Mouse (Mus musculus): Measurements from ENCODE around the gene Mbnl1. TPM values are rescaled to one million over a fixed set of nuclear protein-coding genes. Genes with fewer than 3 reads are reported as not detected.

Gene Mbnl1
- polyA plus RNA-seq, 1 experiment from 2014 or later, result 113 TPM

GRCm38 (mm10) chr3:60660762-60661161 lies 188.1 kb downstream of the Mbnl1 start:
- WGBS, result 94% methylated on average over 2 of the region's 2 CpGs
- DNase-seq (ENCODE audit: low spot score) (no peak), ATAC-seq (ENCODE audit: low read depth) (no peak)
- no peak overlapping the region for H3K4me3 ChIP-seq (ENCODE audit: low read depth, low read length)
- no peaks in the 10 kb centered on the region for H3K27me3 ChIP-seq (replicated peaks; ENCODE audit: control insufficient read depth, insufficient read depth, low read length)
- H3K4me1 ChIP-seq (ENCODE audit: control insufficient read depth, insufficient read depth, low read length), result no peaks in the 10 kb centered on the region
- H3K9me3 ChIP-seq (ENCODE audit: control insufficient read depth, low read length), result no peaks in the 10 kb centered on the region
- H3K9ac ChIP-seq (ENCODE audit: low read depth, low read length), result no peak overlapping the region
- H3K27ac ChIP-seq (replicated peaks; ENCODE audit: low read depth, low read length), result no peak overlapping the region
- H3K4me2 ChIP-seq (ENCODE audit: low read depth, low read length), result no peak overlapping the region
- H3K36me3 ChIP-seq (ENCODE audit: control insufficient read depth, insufficient read depth, low read length), result no peaks in the 10 kb centered on the region
